Mouse (Mus musculus) urinary bladder, postnatal 14 days (tissue): Measurements from ENCODE around the gene 4931428L18Rik.
"Not testable (repeated sequence)": the region's sequence is repeated elsewhere in the genome, so short reads cannot be mapped to it uniquely, and the experiment has no call there.

Experiments
- DNase-seq: peaks from one replicate; pipeline ENCODE4 v3.0.0; 2021; ENCODE audit warnings: low spot score

Gene 4931428L18Rik

GRCm38 (mm10) chr1:31058861-31059351, 163.6 kb downstream of the 4931428L18Rik start:
- peak; percentile 14 for DNase-seq

GRCm38 (mm10) chr1:31058196-31058595, 164.3 kb downstream of the 4931428L18Rik start:
- DNase-seq, result no peak

GRCm38 (mm10) chr1:31051370-31051921, 171.0 kb downstream of the 4931428L18Rik start:
- DNase-seq, result no peak

GRCm38 (mm10) chr1:31049954-31050652, 172.4 kb downstream of the 4931428L18Rik start:
- DNase-seq, result peak; percentile 20

- DNase-seq, result no peak
Observed at GRCm38 (mm10) chr1:31043208-31043607, 179.3 kb downstream of the 4931428L18Rik start.

GRCm38 (mm10) chr1:31042793-31043192, 179.7 kb downstream of the 4931428L18Rik start:
- no peak for DNase-seq

- DNase-seq, result no peak
Observed at GRCm38 (mm10) chr1:31033851-31034534, 188.5 kb downstream of the 4931428L18Rik start.

- DNase-seq, result no peak
Observed at GRCm38 (mm10) chr1:31032351-31032750, 190.1 kb downstream of the 4931428L18Rik start.

- no peak for DNase-seq
Observed at GRCm38 (mm10) chr1:31023173-31023572, 199.3 kb downstream of the 4931428L18Rik start.

- DNase-seq, result peak; percentile 14
Observed at GRCm38 (mm10) chr1:31019283-31019682, 203.2 kb downstream of the 4931428L18Rik start.

- no peak for DNase-seq
Observed at GRCm38 (mm10) chr1:31017377-31017776, 205.1 kb downstream of the 4931428L18Rik start.

GRCm38 (mm10) chr1:31016068-31016467, 206.4 kb downstream of the 4931428L18Rik start:
- no peak for DNase-seq

GRCm38 (mm10) chr1:31015261-31015660, 207.2 kb downstream of the 4931428L18Rik start:
- no peak for DNase-seq

- not testable (repeated sequence) for DNase-seq
Observed at GRCm38 (mm10) chr1:30977868-30978267, 244.6 kb downstream of the 4931428L18Rik start, which contains the start of gene AC153137.1. AC153137.1 (minus strand) TSS chr1:30977968.

GRCm38 (mm10) chr1:30977239-30977638, 245.2 kb downstream of the 4931428L18Rik start:
- not testable (repeated sequence) for DNase-seq

- no peak for DNase-seq
Observed at GRCm38 (mm10) chr1:30951795-30952194, 270.7 kb downstream of the 4931428L18Rik start.

- no peak for DNase-seq
Observed at GRCm38 (mm10) chr1:30950456-30950835, 272.0 kb downstream of the 4931428L18Rik start.

- DNase-seq, result peak; percentile 97
Observed at GRCm38 (mm10) chr1:30949710-30950455, 272.6 kb downstream of the 4931428L18Rik start.

- DNase-seq, result peak; percentile 57
Observed at GRCm38 (mm10) chr1:30948950-30949639, 273.4 kb downstream of the 4931428L18Rik start.

- DNase-seq, result peak; percentile 15
Observed at GRCm38 (mm10) chr1:30948361-30948949, 274.0 kb downstream of the 4931428L18Rik start.
